Mouse (Mus musculus): ENCODE data around the gene Satb2. TPM values are rescaled to one million over a fixed set of nuclear protein-coding genes. Genes with fewer than 3 reads are reported as not detected.

The Satb2 gene
- polyA plus RNA-seq, 2 experiments = 4.9 to 5.0 TPM

GRCm38 (mm10) chr1:56992310-56992709 lies 13.9 kb upstream of the Satb2 start:
- H3K9me3 ChIP-seq (ENCODE audit: control insufficient read depth, low read length) = no peaks in the 10 kb centered on the region
- H3K9ac ChIP-seq (ENCODE audit: low read depth, low read length, severe bottlenecking) = no peak overlapping the region
- WGBS = 63% methylated on average over 5 of the region's 5 CpGs
- no peak overlapping the region for H3K4me3 ChIP-seq (replicated peaks; ENCODE audit: low read length)
- H3K27ac ChIP-seq (replicated peaks; ENCODE audit: low read depth, low read length) = no peak overlapping the region
- ATAC-seq (ENCODE audit: low FRiP score, low read depth) (no peak), DNase-seq (ENCODE audit: low spot score) (no peak)
- H3K36me3 ChIP-seq (ENCODE audit: control insufficient read depth, insufficient read depth, low read length) = no peaks in the 10 kb centered on the region
- H3K4me1 ChIP-seq (ENCODE audit: control insufficient read depth, insufficient read depth, low read length) = no peaks in the 10 kb centered on the region
- H3K4me2 ChIP-seq (replicated peaks; ENCODE audit: low read depth, low read length, severe bottlenecking) = no peak overlapping the region
- no peak for TF ChIP-seq POLR2A (IDR thresholded peaks at IDR 0.05; ENCODE audit: borderline replicate concordance, extremely low read depth, insufficient read depth, insufficient read length)
- H3K27me3 ChIP-seq (ENCODE audit: control insufficient read depth, insufficient read depth, low read length) = peaks cover 9% of the 10 kb centered on the region; the same call in 1 of the 2 replicates

GRCm38 (mm10) chr1:56991613-56992012 lies 13.2 kb upstream of the Satb2 start:
- 52% methylated on average over 4 of the region's 4 CpGs for WGBS
- Histone ChIP-seq H3K4me2 (replicated peaks; ENCODE audit: low read depth, low read length, severe bottlenecking) (no peak overlapping the region), H3K9ac (ENCODE audit: low read depth, low read length, severe bottlenecking) (no peak overlapping the region), H3K4me3 (replicated peaks; ENCODE audit: low read length) (no peak overlapping the region), H3K27me3 (ENCODE audit: control insufficient read depth, insufficient read depth, low read length) (peaks cover 10% of the 10 kb centered on the region; the same call in 1 of the 2 replicates), H3K4me1 (ENCODE audit: control insufficient read depth, insufficient read depth, low read length) (no peaks in the 10 kb centered on the region), H3K27ac (replicated peaks; ENCODE audit: low read depth, low read length) (no peak overlapping the region), H3K36me3 (ENCODE audit: control insufficient read depth, insufficient read depth, low read length) (no peaks in the 10 kb centered on the region), H3K9me3 (ENCODE audit: control insufficient read depth, low read length) (no peaks in the 10 kb centered on the region)
- ATAC-seq (ENCODE audit: low FRiP score, low read depth) (no peak), DNase-seq (ENCODE audit: low spot score) (no peak)
- no peak for TF ChIP-seq POLR2A (IDR thresholded peaks at IDR 0.05; ENCODE audit: borderline replicate concordance, extremely low read depth, insufficient read depth, insufficient read length)

- no peak for ATAC-seq (ENCODE audit: low FRiP score, low read depth)
- no peak for TF ChIP-seq POLR2A (IDR thresholded peaks at IDR 0.05; ENCODE audit: borderline replicate concordance, extremely low read depth, insufficient read depth, insufficient read length)
- Histone ChIP-seq H3K9me3 (ENCODE audit: control insufficient read depth, low read length) (no peaks in the 10 kb centered on the region), H3K27ac (replicated peaks; ENCODE audit: low read depth, low read length) (no peak overlapping the region), H3K4me3 (replicated peaks; ENCODE audit: low read length) (peak overlapping the region; percentile 4), H3K4me1 (ENCODE audit: control insufficient read depth, insufficient read depth, low read length) (peaks cover 6% of the 10 kb centered on the region; the same call in 1 of the 2 replicates), H3K4me2 (replicated peaks; ENCODE audit: low read depth, low read length, severe bottlenecking) (0 out of 2 replicates have a peak overlapping the region, but pooled peaks have one; percentile 11), H3K27me3 (ENCODE audit: control insufficient read depth, insufficient read depth, low read length) (peaks cover 78% of the 10 kb centered on the region), H3K36me3 (ENCODE audit: control insufficient read depth, insufficient read depth, low read length) (no peaks in the 10 kb centered on the region), H3K9ac (ENCODE audit: low read depth, low read length, severe bottlenecking) (no peak overlapping the region)
- 5% methylated on average over 14 of the region's 14 CpGs for WGBS
- no peak for DNase-seq (ENCODE audit: low spot score)
Measured at GRCm38 (mm10) chr1:56984483-56984810, 6.0 kb upstream of the Satb2 start.

GRCm38 (mm10) chr1:56983771-56984482 lies 5.5 kb upstream of the Satb2 start:
- H3K9ac ChIP-seq (ENCODE audit: low read depth, low read length, severe bottlenecking) = no peak overlapping the region
- H3K27ac ChIP-seq (replicated peaks; ENCODE audit: low read depth, low read length) = no peak overlapping the region
- 4% methylated on average over 25 of the region's 25 CpGs for WGBS
- H3K4me1 ChIP-seq (ENCODE audit: control insufficient read depth, insufficient read depth, low read length) = peaks cover 6% of the 10 kb centered on the region; the same call in 1 of the 2 replicates
- ATAC-seq (ENCODE audit: low FRiP score, low read depth) = no peak
- 0 out of 2 replicates have a peak overlapping the region, but pooled peaks have one; percentile 11 for H3K4me2 ChIP-seq (replicated peaks; ENCODE audit: low read depth, low read length, severe bottlenecking)
- H3K36me3 ChIP-seq (ENCODE audit: control insufficient read depth, insufficient read depth, low read length) = no peaks in the 10 kb centered on the region
- no peak for DNase-seq (ENCODE audit: low spot score)
- no peak for TF ChIP-seq POLR2A (IDR thresholded peaks at IDR 0.05; ENCODE audit: borderline replicate concordance, extremely low read depth, insufficient read depth, insufficient read length)
- peaks cover 81% of the 10 kb centered on the region for H3K27me3 ChIP-seq (ENCODE audit: control insufficient read depth, insufficient read depth, low read length)
- no peaks in the 10 kb centered on the region for H3K9me3 ChIP-seq (ENCODE audit: control insufficient read depth, low read length)
- peak overlapping the region; percentile 4 for H3K4me3 ChIP-seq (replicated peaks; ENCODE audit: low read length)

- Histone ChIP-seq H3K9me3 (ENCODE audit: control insufficient read depth, low read length) (no peaks in the 10 kb centered on the region), H3K9ac (ENCODE audit: low read depth, low read length, severe bottlenecking) (no peak overlapping the region), H3K27ac (replicated peaks; ENCODE audit: low read depth, low read length) (no peak overlapping the region), H3K4me1 (ENCODE audit: control insufficient read depth, insufficient read depth, low read length) (peaks cover 6% of the 10 kb centered on the region; the same call in 1 of the 2 replicates), H3K36me3 (ENCODE audit: control insufficient read depth, insufficient read depth, low read length) (no peaks in the 10 kb centered on the region), H3K27me3 (ENCODE audit: control insufficient read depth, insufficient read depth, low read length) (peaks cover 78% of the 10 kb centered on the region), H3K4me2 (replicated peaks; ENCODE audit: low read depth, low read length, severe bottlenecking) (no peak overlapping the region), H3K4me3 (replicated peaks; ENCODE audit: low read length) (no peak overlapping the region)
- WGBS = 6% methylated on average over 8 of the region's 8 CpGs
- no peak for DNase-seq (ENCODE audit: low spot score)
- no peak for TF ChIP-seq POLR2A (IDR thresholded peaks at IDR 0.05; ENCODE audit: borderline replicate concordance, extremely low read depth, insufficient read depth, insufficient read length)
- ATAC-seq (ENCODE audit: low FRiP score, low read depth) = no peak
Measured at GRCm38 (mm10) chr1:56983100-56983590, 4.7 kb upstream of the Satb2 start.

Measured in limb, embryonic 14.5 days (tissue).